Mouse (Mus musculus) lung, postnatal 10 days (tissue): ENCODE measurements around the gene Irgm2.
"Not testable (repeated sequence)": the region's sequence is repeated elsewhere in the genome, so short reads cannot be mapped to it uniquely, and the experiment has no call there.

Experiments
- DNase-seq: peaks from one replicate; pipeline ENCODE4 v3.0.0; 2021

The Irgm2 gene

DNA sequence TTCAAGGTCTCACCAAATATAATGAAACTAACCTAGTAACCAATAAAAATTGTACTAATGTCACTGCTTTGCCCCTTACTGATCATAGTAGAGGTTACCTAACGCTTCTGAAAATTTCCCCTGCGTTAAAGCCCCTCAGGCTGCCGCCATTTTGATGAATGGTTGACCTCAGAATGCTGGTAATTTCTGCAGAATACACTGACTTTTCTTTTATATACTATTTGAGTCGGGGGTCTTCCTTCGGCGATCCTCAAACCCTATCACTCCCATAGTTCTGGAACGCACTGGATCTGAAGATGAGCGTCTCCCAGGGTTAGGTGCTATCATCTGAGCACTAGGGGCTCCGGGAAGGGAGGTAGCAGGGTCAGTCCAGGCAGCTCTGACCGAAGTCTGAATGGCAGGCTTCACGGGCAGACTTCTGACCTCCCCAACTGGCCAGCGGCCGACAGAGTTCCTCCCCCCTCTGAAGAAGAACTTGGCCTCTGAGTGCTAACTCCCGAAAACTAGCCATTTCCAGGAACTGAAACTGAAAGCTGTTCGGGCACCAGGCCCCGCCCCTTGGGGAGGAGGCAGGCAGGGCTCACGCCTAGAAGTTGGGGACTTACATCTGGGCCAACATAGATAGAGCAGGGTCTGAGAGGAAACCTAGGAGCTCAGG is 15.1 kb downstream of the Irgm2 start:
- peak; percentile 93 for DNase-seq

DNA sequence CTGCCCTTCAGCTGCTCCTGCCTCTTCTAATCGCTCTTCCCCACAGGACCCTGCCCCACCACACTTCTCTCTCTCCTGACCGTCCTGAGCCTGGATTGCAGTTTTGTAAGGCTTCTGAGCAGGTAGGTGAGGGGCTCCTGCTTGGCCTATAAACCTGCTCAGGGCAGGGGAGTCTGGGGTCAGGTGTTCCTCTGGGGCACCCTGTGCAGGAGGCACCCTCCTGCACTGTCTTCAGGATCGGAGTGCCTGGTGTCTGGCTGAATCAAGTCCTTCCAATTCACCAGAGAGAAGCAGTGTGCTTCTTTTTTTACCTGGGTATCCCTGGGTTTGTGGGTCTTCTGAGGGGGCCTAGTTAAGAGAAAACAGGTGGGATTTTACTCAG is 15.6 kb downstream of the Irgm2 start:
- not testable (repeated sequence) for DNase-seq

DNA sequence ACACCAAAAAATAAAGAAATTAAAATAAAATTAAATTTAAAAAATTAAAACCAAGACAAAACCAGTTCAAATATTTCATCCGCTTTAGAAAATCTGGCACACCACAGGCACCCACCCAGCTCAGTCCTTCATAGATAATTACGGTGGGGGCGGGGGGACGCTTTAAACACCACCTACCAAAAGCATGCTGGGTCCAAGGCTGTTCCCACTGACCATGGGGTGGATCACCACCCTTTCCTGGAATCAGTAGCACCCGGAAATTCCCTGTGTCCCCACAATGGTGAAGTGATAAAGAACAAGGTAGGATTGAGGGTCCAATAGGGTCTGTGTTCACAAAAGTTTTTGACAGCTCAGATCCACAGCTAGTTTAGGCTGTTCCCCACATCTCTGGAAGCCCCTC is 16.4 kb downstream of the Irgm2 start:
- no peak for DNase-seq

DNA sequence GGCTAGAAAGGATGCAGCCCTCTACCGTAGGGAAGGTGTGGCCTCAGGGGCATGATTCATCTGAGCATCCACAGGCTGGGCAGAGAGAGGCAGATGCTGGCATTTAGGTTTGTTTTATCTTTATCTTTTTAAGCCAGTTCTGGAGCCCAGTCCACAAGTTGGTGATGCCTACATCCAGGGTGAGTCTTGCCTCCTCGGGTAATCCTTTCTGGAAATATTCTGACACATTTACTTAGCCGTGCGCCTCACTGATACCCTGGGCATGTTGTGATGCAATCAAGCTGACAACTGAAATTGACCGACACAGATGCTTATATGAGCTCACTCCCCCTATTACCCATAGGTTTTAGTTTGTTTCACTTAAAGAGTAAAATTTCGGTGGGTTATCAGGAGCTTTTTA is 17.4 kb downstream of the Irgm2 start:
- DNase-seq, result no peak

DNA sequence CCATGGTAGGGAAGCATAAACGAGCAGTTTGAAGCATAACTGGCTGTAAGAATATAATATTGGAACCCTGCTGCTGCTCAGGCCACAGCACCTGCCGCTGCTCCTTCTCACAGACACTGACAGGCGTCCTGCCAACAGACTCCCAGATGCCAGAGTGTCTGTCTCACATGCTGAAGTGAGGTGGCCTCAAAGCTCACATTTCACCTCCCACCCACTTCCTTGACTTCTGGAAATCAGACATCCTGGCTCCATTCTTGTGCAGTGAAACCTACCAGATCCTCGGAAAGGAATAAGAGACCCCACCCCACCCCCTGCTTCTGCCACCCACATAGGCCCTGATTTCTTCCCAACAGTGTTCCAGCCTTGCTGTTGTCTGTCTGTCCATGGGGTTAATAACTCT is 24.3 kb downstream of the Irgm2 start:
- DNase-seq, result no peak

DNA sequence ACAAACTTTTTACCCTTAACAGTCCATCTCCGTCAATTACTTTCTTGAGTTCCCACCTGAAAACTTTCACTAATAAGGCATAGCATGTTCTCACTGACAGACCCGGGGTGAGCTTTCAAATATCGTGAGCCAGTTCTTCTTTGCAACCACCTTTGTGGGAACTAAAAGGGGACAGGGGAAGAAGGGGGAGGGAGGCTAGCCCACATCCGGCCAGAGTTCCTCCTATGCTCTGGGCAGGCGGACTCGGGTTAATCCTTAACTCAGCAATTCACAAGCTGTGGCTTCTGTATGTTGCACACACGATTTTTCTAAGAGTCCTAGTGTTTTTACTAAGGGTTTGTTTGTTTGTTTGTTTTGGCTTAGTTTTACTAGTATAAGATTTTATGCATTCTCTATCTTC is 24.9 kb downstream of the Irgm2 start:
- peak; percentile 12 for DNase-seq

DNA sequence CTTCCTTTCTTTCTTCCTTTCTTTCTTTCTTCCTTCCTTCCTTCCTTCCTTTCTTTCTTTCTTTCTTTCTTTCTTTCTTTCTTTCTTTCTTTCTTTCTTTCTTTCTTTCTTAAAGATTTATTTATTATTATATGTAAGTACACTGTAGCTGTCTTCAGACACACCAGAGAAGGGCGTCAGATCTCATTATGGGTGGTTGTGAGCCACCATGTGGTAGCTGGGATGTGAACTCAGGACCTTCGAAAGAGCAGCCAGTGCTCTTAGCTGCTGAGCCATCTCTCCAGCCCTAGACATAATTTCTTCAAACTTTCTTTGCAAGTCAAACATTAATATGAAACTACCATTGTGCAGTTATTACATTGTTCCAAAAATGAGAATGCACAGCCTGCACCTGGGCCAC is 25.5 kb downstream of the Irgm2 start:
- DNase-seq, result not testable (repeated sequence)

DNA sequence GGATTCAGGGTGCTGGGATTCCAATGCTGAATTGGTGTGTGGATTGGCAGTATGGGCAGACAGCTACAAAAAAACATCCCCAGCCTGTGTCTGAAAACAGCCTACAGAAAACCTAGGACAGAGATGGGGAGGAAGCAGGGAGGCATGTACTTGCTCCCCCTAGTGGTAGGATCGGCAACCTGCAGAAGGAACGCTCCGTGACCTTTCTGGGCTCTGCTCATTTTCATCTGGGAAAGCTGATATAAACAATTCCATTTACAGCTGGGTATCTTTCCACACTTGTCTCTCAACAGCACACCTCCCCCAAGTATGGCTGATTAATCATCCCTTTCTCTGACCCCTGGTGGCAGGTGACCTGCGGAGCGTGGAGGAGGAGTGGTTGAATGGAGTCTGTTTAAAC is 26.2 kb downstream of the Irgm2 start:
- peak; percentile 87 for DNase-seq

DNA sequence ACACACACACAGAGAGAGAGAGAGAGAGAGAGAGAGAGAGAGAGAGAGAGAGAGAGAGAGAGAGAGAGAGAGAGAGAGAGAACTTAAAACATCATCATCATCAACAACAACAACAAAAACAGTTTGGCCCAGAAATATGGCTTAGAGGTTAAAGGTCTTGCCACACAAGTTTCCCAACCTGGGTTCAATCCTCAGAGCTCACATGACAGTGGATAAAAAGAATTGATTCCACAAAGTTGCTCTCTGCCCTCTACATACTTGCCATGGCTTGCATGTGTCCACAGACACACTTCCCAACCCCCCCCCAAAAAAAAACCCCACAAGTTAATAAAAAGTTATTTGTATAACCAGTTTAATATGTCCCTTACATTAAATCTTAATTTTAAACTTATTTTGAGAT is 27.0 kb downstream of the Irgm2 start:
- no peak for DNase-seq

DNA sequence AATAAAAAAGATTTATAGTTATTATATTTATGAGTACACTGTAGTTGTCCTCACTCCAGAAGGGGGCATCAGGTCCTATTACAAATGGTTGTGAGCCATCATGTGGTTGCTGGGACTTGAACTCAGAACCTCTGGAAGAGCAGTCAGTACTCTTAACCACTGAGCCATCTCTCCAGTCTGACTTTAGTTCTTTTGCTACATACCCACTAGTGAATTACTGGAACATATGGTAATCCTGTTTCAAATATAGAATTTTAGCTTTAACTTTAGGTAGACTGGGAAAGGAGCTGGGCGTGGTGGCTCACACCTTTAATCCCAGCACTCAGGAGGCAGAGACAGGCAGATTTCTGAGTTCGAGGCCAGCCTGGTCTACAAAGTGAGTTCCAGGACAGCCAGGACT is 28.6 kb downstream of the Irgm2 start:
- not testable (repeated sequence) for DNase-seq

DNA sequence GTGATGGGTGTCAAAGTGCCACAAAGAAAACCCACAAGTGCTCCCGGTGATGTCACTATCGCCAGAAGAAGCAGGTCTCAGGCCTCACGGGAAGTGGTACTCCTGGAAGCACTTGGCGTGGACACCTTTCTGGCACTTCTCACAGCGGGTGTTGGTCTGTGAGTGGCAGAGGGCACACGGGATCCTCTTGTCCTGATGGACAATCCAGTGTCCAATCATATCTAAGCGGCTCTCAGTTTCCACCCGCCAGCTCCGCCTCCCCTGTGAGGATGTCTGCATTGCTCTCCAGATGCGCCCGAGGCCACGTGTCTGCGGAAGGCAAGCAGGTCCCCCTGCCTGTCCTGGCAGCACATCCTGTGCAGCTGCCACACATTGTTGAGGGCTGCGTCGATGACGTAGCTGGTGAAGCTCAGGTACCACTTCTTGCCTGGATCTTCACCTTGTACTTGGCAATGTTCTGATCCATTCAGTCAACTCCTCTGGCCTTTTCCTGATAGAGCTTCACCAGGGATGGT is 31.0 kb downstream of the Irgm2 start:
- DNase-seq, result no peak

DNA sequence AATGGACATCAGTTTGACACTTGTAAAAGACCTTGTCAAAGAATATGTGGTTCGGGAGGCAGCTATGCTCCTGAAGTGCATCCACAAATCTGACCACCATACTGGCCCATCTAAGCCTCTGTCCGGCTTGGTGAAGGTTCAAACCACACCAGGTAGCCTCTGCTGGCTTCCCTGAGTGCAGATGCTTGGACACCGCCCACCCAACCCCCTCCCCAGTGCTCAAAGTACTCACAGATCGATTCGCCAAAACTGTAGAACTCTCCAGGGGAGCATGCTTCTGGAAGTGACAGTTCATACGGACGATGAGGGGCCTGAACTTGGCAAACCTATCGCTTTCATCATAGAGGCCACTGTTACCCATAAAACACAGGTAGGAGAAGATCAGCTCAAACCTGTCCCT is 31.7 kb downstream of the Irgm2 start:
- DNase-seq, result no peak

DNA sequence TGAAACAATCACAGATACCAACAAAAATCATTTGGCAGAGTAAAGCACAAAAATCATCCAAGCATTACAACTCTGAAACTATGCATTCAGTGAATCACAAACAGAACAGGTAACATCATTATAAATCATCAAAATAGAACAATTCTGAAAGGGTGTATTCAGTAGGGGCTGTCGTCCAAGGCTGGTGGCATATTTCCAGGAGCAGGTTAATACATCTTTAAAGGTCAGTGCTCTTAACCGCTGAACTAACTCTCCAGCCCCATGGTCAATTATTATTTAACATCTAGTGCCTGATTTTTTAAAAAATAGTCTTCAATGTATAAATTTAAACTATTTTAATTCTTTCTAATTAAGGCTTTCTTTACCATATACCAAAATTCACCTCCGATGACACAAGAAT is 35.1 kb downstream of the Irgm2 start:
- DNase-seq, result not testable (repeated sequence)

DNA sequence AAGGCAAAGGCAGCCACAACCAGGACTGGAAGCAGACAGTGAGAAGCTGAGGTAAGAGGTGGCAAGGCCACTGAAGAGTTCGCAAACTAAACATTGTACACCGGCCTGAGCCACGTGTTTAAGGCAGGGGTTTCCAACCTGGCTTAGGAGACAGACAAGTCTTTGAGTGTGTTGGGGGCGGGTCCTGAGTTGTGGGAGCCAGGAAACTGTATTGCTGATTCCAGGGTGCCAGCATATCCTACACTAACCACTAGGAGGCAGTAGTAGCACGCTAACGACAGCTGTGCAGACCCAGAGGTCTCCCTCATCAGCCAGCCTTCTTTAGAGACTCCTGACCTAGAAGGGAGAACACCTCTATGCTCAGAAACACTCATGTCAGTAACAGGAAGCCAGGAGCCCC is 35.7 kb downstream of the Irgm2 start:
- peak; percentile 56 for DNase-seq

DNA sequence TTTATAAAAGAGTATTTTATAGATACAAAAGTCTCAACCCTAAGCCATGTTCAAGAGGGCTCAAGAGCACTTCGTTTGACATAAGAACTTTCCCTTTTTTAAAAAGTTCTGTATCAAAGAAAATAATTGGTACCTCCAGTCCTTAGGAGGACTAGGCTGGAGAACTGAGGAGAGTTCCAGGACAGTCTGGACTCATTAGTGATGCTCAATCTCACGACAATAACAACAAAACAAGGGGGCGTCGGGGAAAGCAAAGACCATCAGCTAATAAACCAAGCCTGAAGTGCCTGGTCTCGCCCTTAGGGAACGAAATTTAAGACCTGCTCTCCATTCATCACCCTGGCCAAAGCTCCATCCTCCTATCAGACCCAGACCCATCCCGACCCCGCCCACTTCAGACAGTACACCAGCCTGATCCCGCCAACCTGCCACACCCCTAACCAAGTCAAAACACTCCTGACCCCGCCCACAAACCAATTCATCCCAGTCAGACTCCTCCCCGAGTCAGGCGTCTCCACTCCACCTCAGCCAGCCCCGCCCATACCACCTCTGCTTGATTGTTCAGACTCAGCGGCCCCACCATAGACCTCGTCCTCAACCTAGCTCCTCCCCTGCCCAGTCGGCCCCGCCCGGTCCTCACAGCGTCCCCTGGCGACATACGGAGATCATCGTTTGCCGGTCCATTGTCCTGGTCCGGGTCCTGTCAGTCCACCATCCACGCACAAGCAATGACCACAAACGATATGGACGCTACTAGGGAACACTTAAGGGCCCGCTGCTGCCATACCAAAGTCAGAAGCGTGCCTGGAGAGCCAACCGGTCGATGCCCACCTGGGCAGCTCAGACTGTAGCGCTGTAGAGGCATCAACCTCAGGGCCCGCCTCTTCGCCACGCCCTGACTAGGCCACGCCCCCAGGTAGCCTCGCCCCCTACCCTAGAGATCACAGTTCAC is 39.7 kb downstream of the Irgm2 start:
- peak; percentile 83 for DNase-seq

DNA sequence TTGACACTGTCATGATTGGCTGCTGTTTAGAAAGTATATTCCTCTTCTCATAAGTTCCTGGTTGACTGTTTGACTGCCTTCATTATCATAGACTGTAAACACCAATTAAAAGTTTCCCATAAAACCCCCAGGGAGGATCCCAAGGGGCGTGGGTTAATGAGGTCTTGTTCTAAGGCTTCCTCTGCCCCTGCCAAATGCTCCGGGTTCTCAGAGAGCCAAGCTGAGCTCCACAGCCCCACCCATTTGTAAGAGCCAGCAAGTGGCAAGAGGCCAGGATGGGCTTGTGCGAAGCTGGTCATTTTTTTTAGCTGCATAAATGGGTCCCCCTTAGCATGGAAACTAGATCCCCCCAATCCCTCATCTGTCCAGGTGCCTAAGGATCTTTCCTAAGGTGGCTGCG is 47.9 kb downstream of the Irgm2 start:
- DNase-seq, result peak; percentile 49

DNA sequence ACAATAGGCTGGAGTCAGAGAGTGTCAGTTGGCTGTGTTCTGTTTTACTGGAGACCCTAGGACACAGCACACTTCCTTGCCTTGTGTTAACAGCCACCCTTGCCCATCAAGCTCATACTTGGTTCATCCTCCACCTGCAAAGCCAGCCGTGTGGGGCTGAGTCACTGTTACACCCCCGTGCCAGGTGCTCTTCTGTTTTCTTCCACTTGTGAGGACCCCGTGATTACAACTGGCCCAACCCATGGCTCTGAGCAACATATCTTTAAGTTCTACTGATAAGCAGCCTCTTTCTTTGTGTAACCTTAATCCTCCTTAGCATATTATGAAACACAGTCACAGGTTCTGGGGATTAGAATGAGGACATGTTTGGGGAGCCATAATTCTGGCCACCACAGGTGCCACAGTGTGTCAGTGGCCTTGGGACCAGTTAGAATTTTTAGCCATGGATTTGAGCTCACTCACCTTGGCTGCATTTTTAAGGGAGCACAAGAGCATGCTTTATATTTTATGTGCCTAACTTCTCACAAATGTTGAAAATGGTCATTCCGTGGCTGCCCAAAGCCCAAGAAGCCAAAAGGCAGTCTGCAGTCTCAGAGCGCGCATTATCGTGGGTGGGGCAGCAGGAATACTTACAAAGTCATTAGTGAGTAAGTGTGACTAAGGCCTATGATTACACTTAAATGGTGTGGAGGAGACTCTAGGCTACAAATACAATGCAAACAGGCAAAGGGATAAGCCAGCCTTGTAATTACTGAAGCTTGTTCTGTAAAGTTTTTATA is 50.0 kb downstream of the Irgm2 start:
- no peak for DNase-seq

DNA sequence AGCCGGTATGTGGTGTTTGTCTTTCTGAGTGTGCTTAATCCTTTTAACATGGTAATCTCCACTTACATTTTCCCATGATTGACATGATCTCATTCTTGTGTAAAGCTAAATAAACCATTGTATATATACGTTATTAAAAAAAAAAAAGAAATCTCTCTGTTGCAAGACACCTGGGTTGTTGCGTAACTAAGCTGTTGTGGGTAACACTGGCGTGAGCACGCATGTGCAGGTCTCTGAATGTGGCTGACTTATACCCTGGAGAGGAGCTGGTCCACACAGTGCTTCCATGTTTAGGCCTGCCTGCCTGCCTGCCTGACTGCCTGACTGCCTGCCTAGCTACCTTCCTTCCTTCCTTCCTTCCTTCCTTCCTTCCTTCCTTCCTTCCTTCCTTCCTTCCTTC is 51.1 kb downstream of the Irgm2 start:
- no peak for DNase-seq

DNA sequence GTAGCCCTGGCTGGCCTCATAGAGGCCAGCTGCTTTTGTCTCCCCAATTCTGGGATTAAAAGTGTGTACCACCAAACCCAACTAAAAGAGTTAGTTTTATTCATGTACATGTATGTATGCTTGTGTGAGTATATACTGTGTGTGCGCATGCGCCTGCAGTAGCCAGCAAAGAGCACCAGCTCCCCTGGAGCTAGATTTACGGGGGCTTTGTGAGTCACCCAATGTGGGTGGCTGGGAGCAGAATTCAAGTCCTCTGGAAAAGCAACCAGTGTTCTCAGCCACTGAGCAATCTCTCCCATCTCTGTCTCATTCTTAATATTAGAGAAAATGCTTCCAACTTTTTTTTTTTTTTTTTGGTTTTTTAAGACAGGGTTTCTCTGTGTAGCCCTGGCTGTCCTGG is 55.0 kb downstream of the Irgm2 start:
- no peak for DNase-seq

DNA sequence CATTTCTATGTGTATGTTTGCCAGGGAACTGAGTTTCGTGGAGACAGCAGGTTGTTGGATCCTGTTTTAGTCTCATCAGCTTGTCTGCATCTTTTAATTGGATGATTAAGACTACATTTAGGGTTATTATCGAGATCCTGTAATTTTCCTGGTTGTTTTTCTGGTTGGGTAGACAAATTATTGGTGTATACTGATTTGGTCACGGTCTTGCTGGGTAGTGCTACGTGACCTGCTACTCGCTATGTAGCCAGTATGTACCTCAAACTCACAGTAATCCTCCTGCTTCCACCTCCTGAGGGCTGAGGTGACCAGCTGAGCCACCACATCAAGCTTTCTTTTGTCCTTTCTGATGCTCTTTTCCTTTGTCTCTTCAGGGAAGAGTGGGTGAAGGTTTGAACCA is 58.4 kb downstream of the Irgm2 start:
- DNase-seq, result no peak

DNA sequence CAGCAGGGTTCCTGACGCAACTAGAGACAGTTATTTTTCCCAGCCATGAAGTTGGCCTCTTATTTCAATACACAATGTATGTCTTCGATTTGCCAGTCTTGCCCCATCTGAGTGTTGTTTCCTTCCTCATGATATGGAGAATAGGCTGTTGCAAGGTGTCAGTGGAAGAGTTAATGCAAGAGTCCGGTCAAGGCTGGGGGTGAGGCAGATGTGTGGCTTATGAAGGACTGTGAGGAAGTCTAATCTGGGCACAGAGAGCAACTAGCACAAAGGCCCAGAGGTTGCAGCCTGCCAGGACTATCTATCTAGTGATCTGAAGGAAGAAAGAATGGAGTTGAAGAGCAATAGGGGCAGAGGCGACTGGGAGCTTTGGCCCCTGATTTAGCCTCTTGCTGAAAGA is 60.7 kb downstream of the Irgm2 start:
- no peak for DNase-seq

DNA sequence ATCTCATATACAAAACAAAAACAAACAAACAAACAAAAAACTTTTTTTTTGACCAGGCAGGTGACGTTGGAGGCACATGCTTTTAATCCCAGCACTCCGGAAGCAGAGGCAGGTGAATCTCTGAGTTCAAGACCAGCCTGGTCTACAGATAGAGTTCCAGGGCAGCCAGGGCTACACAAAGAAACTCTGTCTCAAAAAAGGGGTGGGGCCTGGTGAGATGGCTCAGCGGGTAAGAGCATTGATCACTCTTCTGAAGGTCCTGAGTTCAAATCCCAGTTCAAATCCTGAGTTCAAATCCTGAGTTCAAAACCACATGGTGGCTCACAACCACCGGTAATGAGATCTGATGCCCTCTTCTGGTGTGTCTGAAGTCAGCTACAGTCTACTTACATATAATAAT is 62.4 kb downstream of the Irgm2 start:
- no peak for DNase-seq

DNA sequence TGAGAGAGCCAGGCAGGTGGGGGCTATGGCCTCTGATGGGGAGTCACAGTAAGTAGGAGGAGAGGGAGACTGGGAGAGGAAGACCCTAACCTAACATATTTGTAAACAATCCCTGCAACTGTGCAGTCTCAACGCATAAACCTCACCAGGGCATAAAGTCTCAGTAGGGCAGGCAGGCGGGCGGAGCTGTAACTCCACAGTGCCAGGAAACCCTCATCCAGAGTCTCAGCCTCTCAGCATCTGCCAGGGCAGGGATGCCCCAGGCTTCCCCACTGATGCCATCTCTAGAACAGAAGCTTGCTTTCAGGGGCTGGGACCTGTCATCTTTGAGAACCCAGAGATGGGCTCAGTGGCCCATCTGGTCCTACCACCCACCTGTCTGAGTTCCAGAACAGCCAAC is 62.9 kb downstream of the Irgm2 start:
- no peak for DNase-seq
